Mouse (Mus musculus) heart, adult 2 months (tissue): ENCODE measurements around the gene Fam173b. TPM values are rescaled to one million over a fixed set of nuclear protein-coding genes. Genes with fewer than 3 reads are reported as not detected.
A peak's percentile ranks its signal among the peaks of the same experiment; 100 is the strongest.

Source experiments
- DNase-seq, 2 experiments: peaks; one replicate each; pipeline ENCODE4 v3.0.0; 2021
- H3K27ac ChIP-seq: fragments of 200-600 bp; 2 replicates; pipeline ENCODE4 v1.8.1; 2022
- H3K27me3 ChIP-seq: fragments of 200-500 bp; 2 replicates; pipeline ENCODE4 v1.6.1; 2012; ENCODE audit warnings: mild to moderate bottlenecking, low read length, inconsistent platforms, mixed read lengths; ENCODE audit not compliant: control insufficient read depth, insufficient read depth
- H3K36me3 ChIP-seq: fragments of 200-500 bp; 2 replicates; pipeline ENCODE4 v1.6.1; 2012; ENCODE audit warnings: low read length, inconsistent platforms; ENCODE audit not compliant: control insufficient read depth, insufficient read depth
- H3K4me1 ChIP-seq: fragments of 200-500 bp; 2 replicates; pipeline ENCODE4 v1.6.1; 2011; ENCODE audit warnings: low read length; ENCODE audit not compliant: control insufficient read depth, insufficient read depth
- H3K4me3 ChIP-seq: fragments of 200-600 bp; 2 replicates; pipeline ENCODE4 v1.8.1; 2022
- H3K79me2 ChIP-seq: fragments of 200-500 bp; replicated peaks from 2 replicates; pipeline ENCODE4 v1.6.1; 2012; ENCODE audit warnings: mild to moderate bottlenecking, inconsistent platforms, low read length, moderate library complexity, mixed read lengths; ENCODE audit not compliant: control insufficient read depth, insufficient read depth
- H3K9ac ChIP-seq: fragments of 200-500 bp; 2 replicates; pipeline ENCODE4 v1.6.1; 2012; ENCODE audit warnings: low read depth, mild to moderate bottlenecking, control low read depth, inconsistent platforms, low read length, mixed read lengths
- CTCF ChIP-seq: fragments of 200-600 bp; IDR thresholded peaks from 2 replicates; pipeline ENCODE4 v1.8.1; 2022; ENCODE audit warnings: antibody characterized with exemption, mild to moderate bottlenecking, moderate library complexity
- EP300 ChIP-seq: fragments of 200-500 bp; IDR thresholded peaks from 2 replicates; pipeline ENCODE4 v1.6.1; 2011; ENCODE audit warnings: low read depth, low read length, control low read depth; ENCODE audit not compliant: insufficient read depth
- POLR2A ChIP-seq: fragments of 200-500 bp; IDR thresholded peaks from 2 replicates; pipeline ENCODE4 v1.6.1; 2011; ENCODE audit warnings: mild to moderate bottlenecking, low read depth, low read length, control low read depth; ENCODE audit not compliant: insufficient read depth
- WGBS: fragments of 180-500 bp; shearing (Covaris S2); methylation state at CpG from one replicate; pipeline ENCODE4 v1.1.7; 2018; 5-methylcytosine and 5-hydroxymethylcytosine counted together
- intact Hi-C: fragments of 180-260 bp; cut with DNase I; formaldehyde crosslinking; loops from one replicate; pipeline ENCODE4 v1.15.1; 2025
- polyA plus RNA-seq: library from polyadenylated mRNA; depleted of rRNA; stranded (reverse); fragments of >200 nt; gene quantifications from 2 replicates; pipeline ENCODE4 v1.2.3, GENCODE M21; 2012
- total RNA-seq, 2 experiments: library from RNA; stranded (reverse); gene quantifications; 2 replicates each; pipeline ENCODE4 v1.2.3; 2021

Gene Fam173b
- total and polyA plus RNA-seq, 3 experiments = 11.2 to 22.4 (median 20.0) TPM

DNA sequence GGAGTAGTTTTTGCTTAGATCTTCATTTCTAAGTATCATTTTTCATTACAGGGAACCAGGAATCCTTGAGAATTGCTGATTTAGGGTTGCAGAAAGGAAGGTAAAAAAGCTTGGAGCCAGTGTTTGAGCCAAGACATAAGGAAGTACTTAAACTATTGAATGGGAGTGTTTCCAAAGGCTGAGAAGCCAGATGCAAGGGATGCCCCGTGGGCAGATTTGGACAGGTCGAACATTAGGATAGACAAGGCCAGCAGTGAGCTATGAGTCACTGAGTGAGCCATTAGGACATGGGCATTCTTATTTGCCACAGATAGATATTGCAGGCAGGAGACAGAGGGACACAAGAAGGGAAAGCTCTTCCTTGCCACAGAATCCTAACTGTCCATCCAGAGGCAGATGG is 13.0 kb downstream of the Fam173b start:
- DNase-seq = no peak
- H3K79me2 ChIP-seq = no peaks in the 10 kb centered on the region
- TF ChIP-seq POLR2A (no peak), CTCF (no peak), EP300 (no peak)
- intact Hi-C loops = loop anchor here (10.0 kb wide), 1 partner anchor 1150 kb away; no protein-coding TSS in a partner anchor
- no peak overlapping the region for H3K9ac ChIP-seq
- H3K27ac ChIP-seq = no peak overlapping the region
- H3K4me3 ChIP-seq = no peak overlapping the region
- H3K27me3 ChIP-seq = no peaks in the 10 kb centered on the region
- WGBS = 85% methylated on average over 2 of the region's 2 CpGs
- no peaks in the 10 kb centered on the region for H3K4me1 ChIP-seq
- no peaks in the 10 kb centered on the region; the same call in 1 of the 2 replicates for H3K36me3 ChIP-seq

DNA sequence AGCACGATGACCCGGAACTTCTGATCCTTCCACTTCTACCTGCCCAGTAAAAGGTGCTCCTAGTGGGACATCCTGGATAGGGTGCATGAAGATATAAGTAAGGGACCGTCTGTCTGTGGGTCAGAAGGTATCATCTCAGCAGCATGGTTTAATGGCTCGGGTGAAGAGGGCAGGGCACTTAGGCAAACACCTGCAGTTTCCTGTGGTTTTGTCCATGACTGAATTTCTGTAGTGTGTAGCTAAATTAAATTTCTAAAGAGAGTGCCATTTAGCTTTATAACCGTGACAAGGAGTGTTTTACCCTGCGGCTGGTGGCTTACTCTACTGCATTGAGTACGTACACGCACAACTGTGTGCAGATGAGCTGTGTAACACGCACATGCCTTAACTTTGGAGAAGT is 15.6 kb downstream of the Fam173b start:
- Histone ChIP-seq H3K36me3 (no peaks in the 10 kb centered on the region; the same call in 1 of the 2 replicates), H3K27ac (no peak overlapping the region), H3K9ac (no peak overlapping the region), H3K4me3 (no peak overlapping the region), H3K4me1 (no peaks in the 10 kb centered on the region), H3K27me3 (no peaks in the 10 kb centered on the region), H3K79me2 (no peaks in the 10 kb centered on the region)
- no peak for TF ChIP-seq EP300
- no peak for TF ChIP-seq POLR2A
- no peak for TF ChIP-seq CTCF
- 92% methylated on average over 9 of the region's 9 CpGs for WGBS
- intact Hi-C loops = loop anchor here (10.0 kb wide), 1 partner anchor 1148 kb away; no protein-coding TSS in a partner anchor
- DNase-seq = no peak

DNA sequence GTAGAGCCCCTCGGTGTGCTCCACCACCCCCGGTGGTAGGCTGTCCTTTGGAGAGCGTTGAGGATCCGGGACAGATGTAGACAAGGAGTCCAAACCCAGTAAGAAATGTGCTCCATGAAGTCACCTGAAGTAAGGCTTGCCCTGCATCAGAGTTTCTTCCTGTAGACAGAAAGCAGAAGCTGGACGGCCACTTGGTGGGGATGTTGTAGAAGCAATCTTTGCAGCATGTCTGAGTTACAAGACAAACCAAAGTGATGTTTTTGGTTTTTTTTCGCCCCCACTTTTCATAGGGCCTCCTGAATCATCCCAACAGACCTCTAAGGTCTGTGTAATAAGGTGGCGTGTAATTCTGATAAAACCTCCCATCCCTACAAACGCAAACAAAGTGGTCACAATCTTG is 17.9 kb downstream of the Fam173b start:
- Histone ChIP-seq H3K9ac (no peak overlapping the region), H3K27me3 (no peaks in the 10 kb centered on the region), H3K36me3 (no peaks in the 10 kb centered on the region; the same call in 1 of the 2 replicates), H3K27ac (no peak overlapping the region), H3K4me3 (no peak overlapping the region), H3K4me1 (no peaks in the 10 kb centered on the region), H3K79me2 (no peaks in the 10 kb centered on the region)
- TF ChIP-seq POLR2A (no peak), CTCF (0 out of 2 replicates have a peak, but pooled peaks have one; percentile 3), EP300 (no peak)
- intact Hi-C loops = loop anchor here (10.0 kb wide), 1 partner anchor 1145 kb away; no protein-coding TSS in a partner anchor
- DNase-seq = no peak
- 93% methylated on average over 8 of the region's 8 CpGs for WGBS

DNA sequence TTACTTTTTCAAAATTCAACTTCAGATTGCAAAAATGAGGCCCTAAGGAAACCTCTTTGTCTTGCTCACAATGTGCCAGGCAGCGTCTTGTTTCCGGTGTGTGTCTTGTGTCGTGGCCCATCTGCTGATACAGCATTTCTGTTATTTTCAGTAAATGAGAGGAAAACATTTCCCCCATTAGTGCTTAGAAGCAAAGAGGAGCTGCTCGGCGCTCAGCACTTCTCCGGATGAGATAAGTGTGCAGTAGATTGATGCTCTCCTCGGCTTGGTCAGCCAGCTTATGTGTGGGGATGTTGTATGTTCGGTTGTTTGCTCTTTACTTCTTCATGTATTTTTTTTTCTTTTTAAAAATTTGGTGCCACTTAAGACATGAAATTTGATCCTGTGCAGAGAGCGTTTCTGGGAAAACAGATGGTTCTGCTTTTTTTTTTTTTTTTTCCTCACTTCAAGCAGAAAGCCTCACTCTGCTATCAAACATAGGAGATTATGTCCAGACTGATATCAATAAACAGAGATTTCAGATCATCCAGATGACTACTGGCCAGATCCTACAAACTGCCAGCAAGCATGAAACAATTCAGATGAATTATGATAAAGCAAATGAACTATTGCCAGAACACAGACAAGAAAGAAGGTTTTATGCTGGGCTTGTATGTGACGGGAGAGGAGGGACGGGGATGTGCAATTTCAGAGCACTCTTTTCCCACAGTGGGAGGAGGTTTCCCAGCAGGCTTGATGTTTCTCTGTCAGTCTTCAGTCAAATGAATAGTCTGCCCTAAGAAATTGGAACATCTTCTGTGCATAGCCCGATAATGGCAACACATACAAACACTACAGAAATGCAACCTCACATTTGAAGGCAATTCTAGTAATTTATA is 25.9 kb downstream of the Fam173b start:
- DNase-seq = no peak
- intact Hi-C loops = no loop called here
- TF ChIP-seq EP300 = no peak
- TF ChIP-seq POLR2A = no peak
- TF ChIP-seq CTCF = no peak
- H3K36me3 ChIP-seq = no peaks in the 10 kb centered on the region
- 39% methylated on average over 12 of the region's 12 CpGs for WGBS
- H3K79me2 ChIP-seq = no peaks in the 10 kb centered on the region
- no peaks in the 10 kb centered on the region for H3K4me1 ChIP-seq
- H3K27ac ChIP-seq = no peak overlapping the region
- H3K27me3 ChIP-seq = no peaks in the 10 kb centered on the region
- no peak overlapping the region for H3K9ac ChIP-seq
- H3K4me3 ChIP-seq = no peak overlapping the region

DNA sequence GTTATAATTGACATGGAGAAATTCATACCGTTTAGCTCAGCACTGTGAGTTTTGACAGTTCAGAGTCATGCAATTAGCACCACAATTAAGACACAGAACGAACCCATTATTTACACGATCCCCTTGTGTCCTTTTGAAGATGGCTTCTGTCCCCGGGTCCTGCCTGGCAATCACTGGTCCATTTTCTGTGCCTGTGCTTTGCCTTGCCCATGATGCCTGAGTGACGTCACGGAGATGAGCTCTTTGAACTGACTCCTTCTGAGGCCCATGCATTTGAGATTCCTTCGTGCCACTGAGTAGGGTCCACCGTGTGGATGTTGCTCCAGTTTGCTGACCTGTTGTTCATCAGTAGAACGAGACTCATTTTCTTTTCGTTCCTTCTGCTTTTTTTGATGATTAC is 26.5 kb downstream of the Fam173b start:
- Histone ChIP-seq H3K4me3 (no peak overlapping the region), H3K36me3 (no peaks in the 10 kb centered on the region), H3K79me2 (no peaks in the 10 kb centered on the region), H3K27ac (no peak overlapping the region), H3K9ac (no peak overlapping the region), H3K4me1 (no peaks in the 10 kb centered on the region), H3K27me3 (no peaks in the 10 kb centered on the region)
- 82% methylated on average over 10 of the region's 10 CpGs for WGBS
- no peak for DNase-seq
- TF ChIP-seq CTCF (no peak), EP300 (no peak), POLR2A (no peak)
- intact Hi-C loops = no loop called here

DNA sequence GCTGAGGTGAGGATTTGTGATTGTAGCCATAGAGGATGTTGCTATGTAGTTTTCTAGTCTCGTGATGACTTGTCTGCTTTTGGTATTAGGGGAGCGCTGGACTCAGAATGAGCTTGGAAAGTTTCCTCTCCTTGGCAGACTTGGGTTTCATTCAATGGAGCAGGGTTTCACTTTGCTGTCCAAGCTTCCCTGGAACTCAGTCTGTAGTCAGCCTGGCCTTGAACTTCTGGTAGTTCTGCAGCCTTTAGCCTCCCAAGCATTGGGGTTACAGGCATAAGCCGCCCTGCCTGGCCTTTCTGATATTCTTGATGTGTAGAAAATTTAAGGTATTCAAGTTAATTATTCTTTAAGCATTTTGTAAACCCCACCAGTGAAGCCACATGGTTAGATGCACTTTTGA is 27.9 kb downstream of the Fam173b start:
- H3K27me3 ChIP-seq = no peaks in the 10 kb centered on the region
- no peaks in the 10 kb centered on the region for H3K36me3 ChIP-seq
- no peak for TF ChIP-seq POLR2A
- no peak for TF ChIP-seq CTCF
- no peak for TF ChIP-seq EP300
- no peaks in the 10 kb centered on the region for H3K4me1 ChIP-seq
- no peak overlapping the region for H3K4me3 ChIP-seq
- no peak overlapping the region for H3K27ac ChIP-seq
- DNase-seq = no peak
- 77% methylated on average over 3 of the region's 3 CpGs for WGBS
- intact Hi-C loops = no loop called here
- H3K79me2 ChIP-seq = no peaks in the 10 kb centered on the region
- no peak overlapping the region for H3K9ac ChIP-seq
